In genomic region chr1:187975465-187976352, GRCm38 (mm10) we compare ENCODE assay signal across 7 mouse cellular contexts.
DNase-seq lines count a peak whose midpoint lies in the region; ATAC-seq and TF ChIP-seq lines count a peak whose summit lies in the region.

No protein-coding gene starts in this region.

- no peak overlapping the region for H3K27ac ChIP-seq in kidney, adult 2 months (ENCODE audit: insufficient read depth, low read depth, low read length)
- no peak overlapping the region for H3K27ac ChIP-seq in cerebellum, adult 2 months (ENCODE audit: insufficient read depth, low read length)
- H3K27ac ChIP-seq in forebrain, embryonic 13.5 days, result no peak overlapping the region
- 0 out of 2 replicates have a peak overlapping the region, but pooled peaks have one; percentile 8 for H3K27ac ChIP-seq in midbrain, embryonic 14.5 days (replicated peaks; ENCODE audit: low read depth, low read length)

- DNase-seq in kidney, adult 2 months, result peak; percentile 12
- no peak for DNase-seq in kidney, postnatal 36 days
- peak; percentile 37 to 58 for DNase-seq in cerebellum, adult 2 months
- DNase-seq in midbrain, embryonic 14.5 days, result peak; percentile 48
- DNase-seq in adipocyte (ENCODE audit: low spot score), result no peak
- no peak for DNase-seq in B cell, adult 2 months

- no peaks in the 10 kb centered on the region for H3K36me3 ChIP-seq in kidney, adult 2 months (ENCODE audit: control insufficient read depth, insufficient read depth, low read length)
- H3K36me3 ChIP-seq in forebrain, embryonic 13.5 days (ENCODE audit: poor library complexity, severe bottlenecking), result no peaks in the 10 kb centered on the region
- H3K36me3 ChIP-seq in midbrain, embryonic 14.5 days (ENCODE audit: control insufficient read depth, insufficient read depth, low read length), result no peaks in the 10 kb centered on the region

- WGBS in kidney, adult 2 months, result 82% methylated on average over 20 of the region's 20 CpGs
- 25% methylated on average over 20 of the region's 20 CpGs for WGBS in cerebellum, adult 2 months
- 57% methylated on average over 20 of the region's 20 CpGs for WGBS in forebrain, embryonic 13.5 days
- WGBS in midbrain, embryonic 14.5 days, result 63% methylated on average over 20 of the region's 20 CpGs

- H3K9me3 ChIP-seq in forebrain, embryonic 13.5 days (replicated peaks), result no peaks in the 10 kb centered on the region
- H3K9me3 ChIP-seq in midbrain, embryonic 14.5 days (ENCODE audit: control insufficient read depth, low read length), result no peaks in the 10 kb centered on the region

- H3K4me3 ChIP-seq in kidney, adult 2 months (ENCODE audit: insufficient read depth, low read depth, low read length), result no peak overlapping the region
- peak overlapping the region; percentile 7 for H3K4me3 ChIP-seq in cerebellum, adult 2 months (replicated peaks; ENCODE audit: insufficient read depth, low read depth, low read length)
- no peak overlapping the region for H3K4me3 ChIP-seq in forebrain, embryonic 13.5 days
- H3K4me3 ChIP-seq in midbrain, embryonic 14.5 days (replicated peaks; ENCODE audit: low read depth, low read length), result no peak overlapping the region

- H3K4me1 ChIP-seq in kidney, adult 2 months (ENCODE audit: control insufficient read depth, insufficient read depth, low read length), result no peaks in the 10 kb centered on the region
- no peaks in the 10 kb centered on the region; the same call in 1 of the 2 replicates for H3K4me1 ChIP-seq in cerebellum, adult 2 months (ENCODE audit: control insufficient read depth, insufficient read depth, low read length)
- peaks cover 10% of the 10 kb centered on the region for H3K4me1 ChIP-seq in forebrain, embryonic 13.5 days
- 0 out of 2 replicates have a peak, but pooled peaks cover 2% of the 10 kb centered on the region for H3K4me1 ChIP-seq in midbrain, embryonic 14.5 days (ENCODE audit: control insufficient read depth, insufficient read depth, low read length)

- TF ChIP-seq CTCF in kidney, adult 2 months (conservative IDR thresholded peaks at IDR 0.05; ENCODE audit: insufficient read depth, insufficient read length, low read depth, low read length), result no peak
- TF ChIP-seq CTCF in cerebellum, adult 2 months (IDR thresholded peaks at IDR 0.05; ENCODE audit: borderline replicate concordance, insufficient read depth, low read depth, low read length), result peak; percentile 57

- peak; percentile 30; the same call in 1 of the 2 replicates for ATAC-seq in forebrain, embryonic 13.5 days
- peak; percentile 57; the same call in 1 of the 2 replicates for ATAC-seq in midbrain, embryonic 14.5 days (ENCODE audit: low FRiP score, low TSS enrichment)

- no peak for TF ChIP-seq POLR2A in kidney, adult 2 months (IDR thresholded peaks at IDR 0.05; ENCODE audit: low read depth, low read length)
- no peak for TF ChIP-seq POLR2A in cerebellum, adult 2 months (IDR thresholded peaks at IDR 0.05; ENCODE audit: borderline replicate concordance, insufficient read depth, low read length)

- H3K27me3 ChIP-seq in kidney, adult 2 months (replicated peaks; ENCODE audit: control insufficient read depth, insufficient read depth, low read length), result no peaks in the 10 kb centered on the region
- H3K27me3 ChIP-seq in cerebellum, adult 2 months (ENCODE audit: control insufficient read depth, insufficient read depth, low read length), result no peaks in the 10 kb centered on the region
- peaks cover 57% of the 10 kb centered on the region for H3K27me3 ChIP-seq in forebrain, embryonic 13.5 days
- H3K27me3 ChIP-seq in midbrain, embryonic 14.5 days (ENCODE audit: control insufficient read depth, insufficient read depth, low read length), result no peaks in the 10 kb centered on the region

- no peak overlapping the region for H3K4me2 ChIP-seq in forebrain, embryonic 13.5 days
- H3K4me2 ChIP-seq in midbrain, embryonic 14.5 days (ENCODE audit: low read length), result no peak overlapping the region

- no peak overlapping the region for H3K9ac ChIP-seq in forebrain, embryonic 13.5 days
- H3K9ac ChIP-seq in midbrain, embryonic 14.5 days (replicated peaks; ENCODE audit: low read length), result no peak overlapping the region; the same call in 1 of the 2 replicates

Comparison
In these comparisons a context has a peak if more than half of its experiments do, and no peak if none do; other contexts are left out.
1. DNase-seq: peak in kidney, adult 2 months (single experiment), cerebellum, adult 2 months (2 of 2) and midbrain, embryonic 14.5 days (single experiment); none in kidney, postnatal 36 days (0 of 2), adipocyte (single experiment) and B cell, adult 2 months (0 of 2).